Mouse (Mus musculus) erythroblast, embryonic 14.5 days (primary cell): ENCODE data around the gene Pdk2.

Experiments
- GATA1 ChIP-seq: IDR thresholded peaks from 2 replicates; pipeline ENCODE4 v1.6.1; 2012; ENCODE audit warnings: low read length, inconsistent platforms, mixed read lengths
- TAL1 ChIP-seq: IDR thresholded peaks from 3 replicates; pipeline ENCODE4 v1.6.1; 2012; ENCODE audit warnings: low read length, inconsistent platforms, mixed read lengths

- TF ChIP-seq GATA1 (no peak), TAL1 (no peak)
Observed at GRCm38 (mm10) chr11:95015484-95015883, 25.7 kb downstream of the Pdk2 start.
